Mouse (Mus musculus) C3H10T1/2 (cell line): ENCODE results near the gene Fam129b. TPM values are rescaled to one million over a fixed set of nuclear protein-coding genes. Genes with fewer than 3 reads are reported as not detected.

Experiments used
- polyA plus RNA-seq, 2 experiments: library from polyadenylated mRNA; unstranded; fragments of >200 nt; fragmentation: generic; extraction: Trizol; gene quantifications; one replicate each; pipeline ENCODE4 v1.2.1; 2012; ENCODE audit warnings: missing spikeins in 2 of 2

Gene Fam129b
- 100 to 1,000 TPM; 154 to 177 TPM for polyA plus RNA-seq

DNA sequence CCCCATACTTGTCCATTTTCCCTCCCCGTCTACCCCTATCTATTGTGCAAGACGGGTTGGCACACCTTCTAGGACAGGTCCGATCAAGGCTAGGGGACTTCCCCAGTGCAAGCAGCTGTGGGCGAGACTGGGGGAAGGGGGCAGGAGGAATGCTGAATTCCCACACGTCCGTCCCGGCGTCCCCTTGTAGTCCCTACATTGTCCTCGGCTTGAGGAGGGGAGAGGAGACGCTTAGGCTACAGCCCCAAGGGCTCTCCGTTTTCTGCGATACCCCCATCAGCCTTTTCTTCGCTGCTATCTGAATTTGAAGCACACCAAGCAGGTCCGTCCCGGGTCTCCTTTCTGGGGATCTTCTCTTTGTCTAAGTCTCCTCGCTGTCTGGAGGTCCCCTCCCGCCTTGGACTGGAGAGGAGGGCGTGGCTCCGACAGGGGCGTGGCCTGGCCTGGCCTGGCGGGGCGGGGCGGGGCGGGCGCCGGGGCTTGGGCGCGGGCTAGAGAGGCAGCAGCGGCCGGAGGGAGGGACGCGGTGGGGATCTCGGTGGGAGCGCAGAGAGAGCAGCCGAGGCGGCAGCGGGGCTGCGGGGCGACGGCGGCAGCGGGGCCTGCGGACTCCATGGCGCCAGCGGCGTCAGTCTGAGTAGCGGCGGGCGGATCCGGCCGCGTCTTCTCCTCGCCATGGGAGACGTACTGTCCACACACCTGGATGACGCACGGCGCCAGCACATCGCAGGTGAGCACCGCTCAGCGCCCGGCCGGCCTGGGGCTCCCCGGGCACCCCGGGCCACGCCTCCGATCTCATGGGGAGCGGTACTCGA is at the start of gene Fam129b:
Gene Fam129b (plus strand): TSS at position 440 of the 815 bp plus-strand sequence.

DNA sequence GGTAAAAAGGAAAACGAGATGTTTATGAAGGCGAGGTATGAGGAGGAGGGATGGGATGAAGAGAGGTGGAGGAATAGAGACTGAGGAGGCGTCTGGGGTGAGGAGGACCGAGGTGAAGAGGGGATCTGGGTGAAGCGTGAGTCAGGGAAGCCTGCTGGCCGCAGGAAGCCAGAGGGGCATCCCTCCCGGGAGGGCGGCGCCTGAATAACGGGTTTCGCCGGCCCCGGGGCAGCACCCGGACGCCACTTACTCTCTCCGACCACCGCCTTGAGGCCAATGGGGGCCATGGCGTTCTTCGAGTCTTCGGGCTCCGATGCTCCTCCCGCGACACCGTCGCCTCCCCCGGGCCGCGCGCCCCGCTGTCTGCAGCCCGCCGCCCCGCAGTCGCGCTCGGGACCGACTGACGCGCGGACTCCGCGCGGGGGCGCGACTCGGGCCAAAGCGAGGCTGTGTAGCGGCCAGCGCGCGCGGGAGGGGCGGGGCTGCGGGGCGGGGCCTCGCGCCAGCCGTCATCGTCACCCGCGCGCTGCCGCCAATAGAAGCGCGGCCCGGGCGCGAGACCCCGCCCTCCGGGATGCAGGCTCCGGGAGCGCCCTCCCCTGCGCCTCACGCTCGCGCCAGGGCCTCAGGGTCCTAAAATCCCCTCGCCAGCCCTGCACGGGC is 29.0 kb upstream of the Fam129b start, which contains the start of gene Stxbp1:
Gene Stxbp1 (minus strand): TSS at position 441 of the 663 bp plus-strand sequence.

DNA sequence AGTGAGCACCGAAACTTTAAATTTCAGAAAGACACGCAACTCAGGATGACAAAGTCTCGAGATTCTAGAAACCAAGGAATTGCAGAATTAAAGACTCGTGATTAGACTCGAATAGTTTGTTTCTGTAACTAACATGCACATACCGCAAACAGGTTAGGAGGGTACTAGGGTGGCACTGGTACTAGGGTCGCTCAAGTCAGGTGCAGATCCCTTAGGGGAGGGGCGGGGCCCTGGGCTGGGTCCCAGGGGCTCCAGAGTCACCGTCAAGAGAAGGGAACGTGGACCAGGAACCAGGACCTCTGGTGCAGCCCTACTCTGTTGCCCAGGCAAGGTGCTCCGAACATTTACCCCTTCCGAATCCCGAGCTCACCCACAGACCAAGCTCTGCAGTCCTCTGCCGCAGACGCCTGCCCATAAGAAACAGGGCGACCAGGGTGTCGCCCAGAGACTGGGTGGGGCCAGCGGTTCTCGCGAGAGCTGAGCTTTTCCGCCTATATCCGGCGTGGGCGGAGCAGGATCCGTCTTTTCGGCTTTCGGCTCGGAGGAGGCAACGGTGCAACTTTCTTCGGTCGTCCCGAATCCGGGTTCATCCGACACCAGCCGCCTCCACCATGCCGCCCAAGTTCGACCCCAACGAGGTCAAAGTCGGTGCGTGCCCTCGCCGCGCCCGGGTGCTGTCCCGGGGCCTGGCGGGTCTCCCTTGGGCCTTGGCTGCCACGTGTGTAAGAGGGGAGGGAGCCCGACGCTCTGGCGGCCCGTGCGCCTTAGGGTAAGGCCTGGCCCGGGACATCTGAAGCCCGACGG is 85.5 kb downstream of the Fam129b start, which contains the start of the genes Rpl12 and Lrsam1:
Gene Rpl12 (plus strand): TSS at position 368 of the 804 bp plus-strand sequence.
Gene Lrsam1 (minus strand): TSS at position 423 of the 804 bp plus-strand sequence.

Other genes with a start within 250 kb of the Fam129b start
- gene Eng, start 229.5 kb upstream of the Fam129b start, polyA plus RNA-seq: 1 to 10 TPM; 2.5 to 6.9 TPM
- gene Fpgs, start 172.0 kb upstream of the Fam129b start, polyA plus RNA-seq: 10 to 100 TPM; 19.7 to 19.9 TPM
- 10 to 100 TPM; 48.2 to 76.9 TPM for gene Cdk9, start 163.0 kb upstream of the Fam129b start, polyA plus RNA-seq
- 10 to 100 TPM in 1 of 2 experiments, under 1 TPM in 1; 0.83 to 15.9 TPM for gene Sh2d3c, start 155.1 kb upstream of the Fam129b start, polyA plus RNA-seq
- gene 6330409D20Rik, start 135.1 kb upstream of the Fam129b start, polyA plus RNA-seq: under 1 TPM in 1 of 2 experiments, not detected in 1; 0.31 TPM
- 10 to 100 TPM; 20.9 to 46.0 TPM for gene Tor2a, start 118.9 kb upstream of the Fam129b start, polyA plus RNA-seq
- under 1 TPM; 0.04 to 0.38 TPM for gene Ttc16, start 100.5 kb upstream of the Fam129b start, polyA plus RNA-seq
- gene Ptrh1, start 100.3 kb upstream of the Fam129b start, polyA plus RNA-seq: 100 to 1,000 TPM in 1 of 2 experiments, 10 to 100 TPM in 1; 25.5 to 106 TPM
- under 1 TPM; 0.42 to 0.48 TPM for gene Cfap157, start 91.7 kb upstream of the Fam129b start, polyA plus RNA-seq
- gene Stxbp1, start 28.9 kb upstream of the Fam129b start, polyA plus RNA-seq: 10 to 100 TPM; 11.8 to 23.7 TPM
- 1,000 to 10,000 TPM; 3,072 to 3,868 TPM for gene Rpl12, start 85.4 kb downstream of the Fam129b start, polyA plus RNA-seq
- gene Lrsam1, start 85.5 kb downstream of the Fam129b start, polyA plus RNA-seq: 10 to 100 TPM in 1 of 2 experiments, 1 to 10 TPM in 1; 3.3 to 13.3 TPM
- 10 to 100 TPM in 1 of 2 experiments, 1 to 10 TPM in 1; 7.0 to 18.1 TPM for gene Slc2a8, start 106.0 kb downstream of the Fam129b start, polyA plus RNA-seq